Mouse (Mus musculus) urinary bladder, adult 2 months (tissue): Measurements from ENCODE around the gene Kcnj14. TPM values are rescaled to one million over a fixed set of nuclear protein-coding genes. Genes with fewer than 3 reads are reported as not detected.
A peak's percentile ranks its signal among the peaks of the same experiment; 100 is the strongest.

Source experiments
- DNase-seq: peaks from one replicate; pipeline ENCODE4 v3.0.0; 2022; ENCODE audit warnings: low spot score
- polyA plus RNA-seq: library from polyadenylated mRNA; depleted of rRNA; stranded (reverse); fragments of >200 nt; gene quantifications from 2 replicates; pipeline ENCODE4 v1.2.3, GENCODE M21; 2012

Gene Kcnj14
- polyA plus RNA-seq, 1 experiment, result 0.25 TPM

- DNase-seq, result no peak
Observed at GRCm38 (mm10) chr7:45832428-45832827, 7.8 kb upstream of the Kcnj14 start.

- DNase-seq, result no peak
Observed at GRCm38 (mm10) chr7:45831128-45831525, 6.5 kb upstream of the Kcnj14 start.

GRCm38 (mm10) chr7:45830427-45831127, 6.0 kb upstream of the Kcnj14 start, which contains the start of gene Grwd1:
Grwd1 (minus strand) TSS chr7:45830944.
- peak; percentile 67 for DNase-seq

- no peak for DNase-seq
Observed at GRCm38 (mm10) chr7:45826631-45827030, 2.0 kb upstream of the Kcnj14 start.

- no peak for DNase-seq
Observed at GRCm38 (mm10) chr7:45820913-45821312, 3.7 kb downstream of the Kcnj14 start.

GRCm38 (mm10) chr7:45819843-45820242, 4.7 kb downstream of the Kcnj14 start:
- DNase-seq, result no peak

- DNase-seq, result no peak
Observed at GRCm38 (mm10) chr7:45815984-45816351, 8.6 kb downstream of the Kcnj14 start.

- no peak for DNase-seq
Observed at GRCm38 (mm10) chr7:45815323-45815983, 9.1 kb downstream of the Kcnj14 start.

- no peak for DNase-seq
Observed at GRCm38 (mm10) chr7:45814841-45815240, 9.7 kb downstream of the Kcnj14 start.

GRCm38 (mm10) chr7:45813787-45814779, 10.5 kb downstream of the Kcnj14 start, which contains the start of gene Cyth2:
Cyth2 (minus strand) TSS chr7:45814581.
- DNase-seq, result peak; percentile 89

- no peak for DNase-seq
Observed at GRCm38 (mm10) chr7:45812921-45813320, 11.7 kb downstream of the Kcnj14 start.

GRCm38 (mm10) chr7:45809276-45810075, 15.1 kb downstream of the Kcnj14 start:
- DNase-seq, result no peak

- no peak for DNase-seq
Observed at GRCm38 (mm10) chr7:45808471-45808870, 16.1 kb downstream of the Kcnj14 start.

- no peak for DNase-seq
Observed at GRCm38 (mm10) chr7:45805941-45806340, 18.6 kb downstream of the Kcnj14 start.

- no peak for DNase-seq
Observed at GRCm38 (mm10) chr7:45802551-45802950, 22.0 kb downstream of the Kcnj14 start.

- DNase-seq, result peak; percentile 79
Observed at GRCm38 (mm10) chr7:45801348-45801747, 23.2 kb downstream of the Kcnj14 start.

GRCm38 (mm10) chr7:45800546-45801204, 23.9 kb downstream of the Kcnj14 start:
- no peak for DNase-seq

GRCm38 (mm10) chr7:45800001-45800400, 24.6 kb downstream of the Kcnj14 start:
- DNase-seq, result no peak

- DNase-seq, result no peak
Observed at GRCm38 (mm10) chr7:45798931-45799330, 25.7 kb downstream of the Kcnj14 start.

GRCm38 (mm10) chr7:45798511-45798836, 26.1 kb downstream of the Kcnj14 start:
- DNase-seq, result no peak
